ENCODE assay signal across 29 mouse cellular contexts in the genomic region with DNA sequence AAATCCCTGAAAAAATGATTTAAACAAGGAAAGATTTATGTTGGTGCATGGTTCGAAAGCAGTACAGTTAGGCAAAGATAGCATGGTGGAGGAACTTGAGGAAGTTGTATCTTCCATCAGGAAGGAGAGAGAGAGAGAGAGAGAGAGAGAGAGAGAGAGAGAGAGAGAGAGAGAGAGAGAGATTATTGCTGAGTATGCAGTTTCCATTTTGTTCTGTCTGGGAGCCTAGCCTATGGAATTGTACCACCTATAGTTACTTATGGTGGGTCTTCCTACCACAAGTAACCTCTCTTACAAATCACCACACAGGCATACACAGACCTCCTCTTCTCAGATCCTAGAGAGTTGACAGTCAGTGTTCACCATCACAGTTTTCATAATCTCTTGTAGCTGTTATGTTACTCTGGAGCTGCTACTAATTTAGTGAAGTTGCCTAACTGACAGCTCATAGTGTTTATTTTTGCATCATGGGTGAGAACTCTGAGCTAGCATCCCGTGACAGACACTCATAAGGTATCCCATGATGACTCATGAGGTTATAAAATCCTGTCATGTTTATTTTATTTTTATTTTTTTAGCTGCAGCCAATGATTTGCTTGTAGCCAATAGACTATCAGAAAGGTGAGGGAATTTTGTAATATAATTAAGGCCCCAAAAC.
DNase-seq lines count a peak whose midpoint lies in the region; ATAC-seq and TF ChIP-seq lines count a peak whose summit lies in the region.
"Had no signal": no experiment of that assay in that cellular context is flagged by ENCODE, and none has a peak within 500 bp of the region (broad histone marks: within the 10 kb centered on the region; RNA-seq: fewer than 3 reads in every experiment).

No protein-coding gene starts in this region.

- no peaks in the 10 kb centered on the region for H3K27me3 ChIP-seq in Patski
- H3K27me3 ChIP-seq: embryonic facial prominence, embryonic 12.5 days; embryonic facial prominence, embryonic 15.5 days; forebrain, embryonic 12.5 days; heart, embryonic 12.5 days; heart, embryonic 15.5 days had no signal

- CTCF ChIA-PET in Patski (lab: Charles Lee) = interaction anchor here (0.9 to 1.7 kb wide), 9 partner anchors 10 to 161 kb away, joined by 3 to 18 read pairs (median 3); no protein-coding TSS in a partner anchor

- TF ChIP-seq CTCF in Patski (IDR thresholded peaks at IDR 0.05) = no peak
- TF ChIP-seq CTCF in embryonic fibroblast, embryonic 13.5 days (IDR thresholded peaks at IDR 0.05; ENCODE audit: borderline replicate concordance, insufficient read depth, low read length) = no peak

- H3K36me3 ChIP-seq in ES-E14 (ENCODE audit: control insufficient read depth, insufficient read depth, low read length, poor library complexity, severe bottlenecking) = no peaks in the 10 kb centered on the region
- H3K36me3 ChIP-seq: embryonic facial prominence, embryonic 12.5 days; embryonic facial prominence, embryonic 15.5 days; forebrain, embryonic 12.5 days; heart, embryonic 12.5 days; heart, embryonic 15.5 days had no signal

- DNase-seq in frontal cortex, postnatal 10 days (ENCODE audit: low spot score in 2 of 2) = no peak
- no peak for DNase-seq in ES-E14 (ENCODE audit: low read depth, low spot score)
- no peak for DNase-seq in Patski (ENCODE audit: low read depth, low spot score)
- no peak for DNase-seq in heart, postnatal 10 days
- DNase-seq in adrenal gland, adult 8-10 months = no peak
- DNase-seq in gastrocnemius, postnatal 10 days = no peak
- DNase-seq: adrenal gland, postnatal 10 days; adrenal gland, postnatal 36 days; cerebellum, adult 11-12 months; cerebellum, adult 8-10 months; gastrocnemius, adult 2 months; gastrocnemius, postnatal 25 days; heart, adult 18-20 months; heart, postnatal 14 days; heart, postnatal 4 days; kidney, adult 18-20 months had no signal

- no peaks in the 10 kb centered on the region for H3K4me1 ChIP-seq in ES-E14 (ENCODE audit: control insufficient read depth in 2 of 2, insufficient read depth in 2 of 2, low read length in 2 of 2, poor library complexity in 1 of 2)
- no peaks in the 10 kb centered on the region; the same call in 1 of the 2 replicates for H3K4me1 ChIP-seq in embryonic fibroblast, embryonic 13.5 days (ENCODE audit: control insufficient read depth, insufficient read depth, low read length)
- H3K4me1 ChIP-seq: embryonic facial prominence, embryonic 12.5 days; embryonic facial prominence, embryonic 15.5 days; forebrain, embryonic 12.5 days; heart, embryonic 12.5 days; heart, embryonic 15.5 days had no signal

- no peaks in the 10 kb centered on the region for H3K9me3 ChIP-seq in ES-E14 (ENCODE audit: control insufficient read depth, insufficient read depth, low read depth, low read length)
- H3K9me3 ChIP-seq: embryonic facial prominence, embryonic 12.5 days; embryonic facial prominence, embryonic 15.5 days; forebrain, embryonic 12.5 days; heart, embryonic 12.5 days; heart, embryonic 15.5 days had no signal

- no peak for TF ChIP-seq POLR2A in embryonic fibroblast, embryonic 13.5 days (IDR thresholded peaks at IDR 0.05; ENCODE audit: low read depth, low read length)

- peak; percentile 41; the same call in 1 of the 2 replicates for ATAC-seq in frontal cortex, adult (ENCODE audit: low TSS enrichment)
- ATAC-seq in Patski = peak; percentile 35
- ATAC-seq: forebrain, embryonic 16.5 days; hindbrain, postnatal 0 days; inflammation-experienced regulatory T-cells, adult 6 months; intestine, embryonic 16.5 days had no signal

- no peak overlapping the region for H3K4me3 ChIP-seq in ES-E14 (ENCODE audit: insufficient read depth in 1 of 2, low read depth in 1 of 2, low read length in 2 of 2, poor library complexity in 1 of 2, severe bottlenecking in 1 of 2)
- no peak overlapping the region for H3K4me3 ChIP-seq in embryonic fibroblast, embryonic 13.5 days (ENCODE audit: insufficient read depth, low read length)
- H3K4me3 ChIP-seq: embryonic facial prominence, embryonic 12.5 days; embryonic facial prominence, embryonic 15.5 days; erythroblast, embryonic 14.5 days; forebrain, embryonic 12.5 days; gastrocnemius, adult 2 months; heart, embryonic 12.5 days; heart, embryonic 15.5 days had no signal

- in situ Hi-C loops in ES-E14 (cut with MboI; ENCODE audit: low sequenced_read_pairs in 2 of 2, unreplicated experiment in 2 of 2) = no loop called here
- in situ Hi-C loops in Patski (cut with MboI; ENCODE audit: low pct_unique_long_range_greater_than_20kb) = no loop called here

- POLR2A ChIA-PET in Patski (lab: Charles Lee) = no interaction called here

- H3K27ac ChIP-seq in ES-E14 (ENCODE audit: insufficient read depth, low read depth, low read length, poor library complexity, severe bottlenecking) = no peak overlapping the region
- peak overlapping the region; percentile 37; the same call in 1 of the 2 replicates for H3K27ac ChIP-seq in embryonic fibroblast, embryonic 13.5 days (ENCODE audit: insufficient read depth, low read length)
- H3K27ac ChIP-seq: embryonic facial prominence, embryonic 12.5 days; embryonic facial prominence, embryonic 15.5 days; forebrain, embryonic 12.5 days; gastrocnemius, adult 2 months; heart, embryonic 15.5 days; hindbrain, embryonic 14.5 days; hindbrain, postnatal 0 days had no signal

- intact Hi-C loops in heart, postnatal 10 days (cut with DNase I) = no loop called here

- no peak overlapping the region for H3K9ac ChIP-seq in ES-E14 (ENCODE audit: insufficient read depth, low read depth, low read length, poor library complexity, severe bottlenecking)
- H3K9ac ChIP-seq: embryonic facial prominence, embryonic 12.5 days; embryonic facial prominence, embryonic 15.5 days; forebrain, embryonic 12.5 days; heart, embryonic 12.5 days; heart, embryonic 15.5 days; hindbrain, embryonic 14.5 days had no signal

TF ChIP-seq in ES-E14, 5 proteins besides CTCF, POLR2A, EP300 and RAD21:
- no peak for TF ChIP-seq ZC3H11A (IDR thresholded peaks at IDR 0.05; ENCODE audit: borderline replicate concordance, low read depth, low read length)
- TF ChIP-seq MAFK (IDR thresholded peaks at IDR 0.05; ENCODE audit: insufficient read depth, low read depth, low read length) = peak; percentile 72
